Mouse (Mus musculus) stomach, embryonic 14.5 days (tissue): ENCODE measurements at regions not wholly inside any gene's neighbourhood (a gene's known extent, or its start where the extent isn't known, plus 50 kb on each side); places are given as distances from the start of the nearest gene placed in this dataset.

Source experiments
- ATAC-seq: fragments of 200-750 bp; cut with Nextera tagmentation; 2 replicates; pipeline ENCODE4 v1.8.0; 2017; ENCODE audit warnings: low read depth, moderate TSS enrichment; ENCODE audit not compliant: insufficient number of reproducible peaks, insufficient read depth, low FRiP score
- H3K27ac ChIP-seq: fragments of 300-500 bp; sonication (generic); 2 replicates; pipeline ENCODE4 v1.5.1; 2014; ENCODE audit warnings: mild to moderate bottlenecking, low read length, moderate library complexity, mixed read lengths
- H3K27me3 ChIP-seq: fragments of 300-500 bp; sonication (generic); 2 replicates; pipeline ENCODE4 v1.6.1; 2014; ENCODE audit warnings: low read length, control low read depth, mixed read lengths; ENCODE audit not compliant: control insufficient read depth, insufficient read depth
- H3K36me3 ChIP-seq: fragments of 300-500 bp; sonication (generic); 2 replicates; pipeline ENCODE4 v1.6.1; 2014; ENCODE audit warnings: mild to moderate bottlenecking, control low read depth, low read length, moderate library complexity, mixed read lengths; ENCODE audit not compliant: control insufficient read depth, insufficient read depth
- H3K4me1 ChIP-seq: fragments of 300-500 bp; sonication (generic); 2 replicates; pipeline ENCODE4 v1.6.1; 2014; ENCODE audit warnings: low read length, control low read depth, mixed read lengths; ENCODE audit not compliant: control insufficient read depth, insufficient read depth
- H3K4me2 ChIP-seq: fragments of 300-500 bp; sonication (generic); replicated peaks from 2 replicates; pipeline ENCODE4 v1.6.1; 2014; ENCODE audit warnings: low read depth, low read length, control low read depth
- H3K4me3 ChIP-seq: fragments of 300-500 bp; sonication (generic); 2 replicates; pipeline ENCODE4 v1.5.1; 2014; ENCODE audit warnings: low read depth, low read length, control low read depth
- H3K9ac ChIP-seq: fragments of 300-500 bp; sonication (generic); replicated peaks from 2 replicates; pipeline ENCODE4 v1.6.1; 2014; ENCODE audit warnings: low read depth, mild to moderate bottlenecking, control low read depth, low read length, moderate library complexity, mixed read lengths
- H3K9me3 ChIP-seq: fragments of 300-500 bp; sonication (generic); 2 replicates; pipeline ENCODE4 v1.6.1; 2016; ENCODE audit warnings: low read depth, low read length, control low read depth; ENCODE audit not compliant: control insufficient read depth
- WGBS: fragments of 180-500 bp; shearing (Covaris S2); extraction: QIAGEN DNeasy Blood & Tissue Kit; methylation state at CpG from one replicate; pipeline ENCODE4 v1.1.7; 2014; 5-methylcytosine and 5-hydroxymethylcytosine counted together

GRCm38 (mm10) chr9:88085866-88086265, 241.1 kb upstream of the Nt5e start:
- no peak overlapping the region for H3K27ac ChIP-seq
- no peak overlapping the region for H3K4me2 ChIP-seq
- WGBS = 73% methylated on average over 3 of the region's 3 CpGs
- no peak overlapping the region for H3K4me3 ChIP-seq
- no peaks in the 10 kb centered on the region for H3K9me3 ChIP-seq
- H3K36me3 ChIP-seq = no peaks in the 10 kb centered on the region
- no peaks in the 10 kb centered on the region for H3K27me3 ChIP-seq
- no peaks in the 10 kb centered on the region for H3K4me1 ChIP-seq
- ATAC-seq = no peak
- no peak overlapping the region for H3K9ac ChIP-seq

- WGBS = 63% methylated on average over 8 of the region's 8 CpGs
- H3K36me3 ChIP-seq = no peaks in the 10 kb centered on the region
- no peak overlapping the region for H3K27ac ChIP-seq
- no peaks in the 10 kb centered on the region for H3K4me1 ChIP-seq
- no peaks in the 10 kb centered on the region for H3K27me3 ChIP-seq
- H3K4me2 ChIP-seq = no peak overlapping the region
- no peak overlapping the region for H3K4me3 ChIP-seq
- H3K9ac ChIP-seq = no peak overlapping the region
- no peaks in the 10 kb centered on the region for H3K9me3 ChIP-seq
- ATAC-seq = no peak
Measured at GRCm38 (mm10) chr9:88091781-88092527, 235.0 kb upstream of the Nt5e start.

DNA sequence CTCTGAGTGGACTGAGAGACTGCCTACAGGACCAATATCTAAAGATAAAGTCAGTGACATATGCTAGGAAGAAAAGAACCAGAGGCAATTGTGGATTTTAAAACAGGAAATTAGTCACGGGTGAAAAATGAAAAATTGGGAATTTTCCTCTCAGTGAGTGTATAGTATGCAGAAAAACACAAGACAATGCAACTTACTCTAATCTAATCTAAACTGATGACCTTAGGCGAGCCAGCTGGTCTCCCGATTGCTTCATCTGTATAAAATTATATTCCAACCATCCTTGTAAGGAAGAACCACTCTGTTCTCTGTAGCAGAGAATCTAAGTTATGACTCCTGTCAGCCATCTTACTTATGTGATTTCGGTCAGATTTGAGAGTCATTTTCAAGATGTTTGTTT, 234.4 kb upstream of the Nt5e start:
- WGBS = 74% methylated on average over 4 of the region's 4 CpGs
- Histone ChIP-seq H3K36me3 (no peaks in the 10 kb centered on the region), H3K27ac (no peak overlapping the region), H3K27me3 (no peaks in the 10 kb centered on the region), H3K4me2 (no peak overlapping the region), H3K9ac (no peak overlapping the region), H3K9me3 (no peaks in the 10 kb centered on the region), H3K4me3 (no peak overlapping the region), H3K4me1 (no peaks in the 10 kb centered on the region)
- ATAC-seq = no peak

DNA sequence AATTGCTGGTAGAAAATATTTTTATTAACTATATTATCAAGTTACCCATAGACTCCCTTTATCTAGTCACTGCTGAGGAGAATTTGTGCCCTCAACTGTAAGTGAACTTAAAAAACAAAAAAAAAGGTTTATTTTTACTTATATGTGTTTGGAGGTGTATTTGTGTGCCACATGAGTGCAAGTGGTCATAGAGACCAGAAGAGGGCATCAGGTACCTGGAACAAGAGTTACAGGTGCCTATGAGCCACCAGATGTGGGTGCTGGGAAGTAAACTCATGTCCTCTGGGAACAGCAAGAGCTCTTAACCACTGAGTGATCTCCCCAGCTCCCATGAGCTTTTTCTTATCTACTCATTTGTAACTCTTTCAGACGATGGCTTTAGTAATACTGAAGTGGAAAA, 213.9 kb upstream of the Nt5e start:
- Histone ChIP-seq H3K9ac (no peak overlapping the region), H3K4me3 (no peak overlapping the region), H3K27ac (no peak overlapping the region), H3K4me1 (no peaks in the 10 kb centered on the region), H3K9me3 (no peaks in the 10 kb centered on the region), H3K4me2 (no peak overlapping the region), H3K36me3 (no peaks in the 10 kb centered on the region), H3K27me3 (no peaks in the 10 kb centered on the region)
- no peak for ATAC-seq
- WGBS = 41% methylated on average over 1 of the region's 1 CpGs

DNA sequence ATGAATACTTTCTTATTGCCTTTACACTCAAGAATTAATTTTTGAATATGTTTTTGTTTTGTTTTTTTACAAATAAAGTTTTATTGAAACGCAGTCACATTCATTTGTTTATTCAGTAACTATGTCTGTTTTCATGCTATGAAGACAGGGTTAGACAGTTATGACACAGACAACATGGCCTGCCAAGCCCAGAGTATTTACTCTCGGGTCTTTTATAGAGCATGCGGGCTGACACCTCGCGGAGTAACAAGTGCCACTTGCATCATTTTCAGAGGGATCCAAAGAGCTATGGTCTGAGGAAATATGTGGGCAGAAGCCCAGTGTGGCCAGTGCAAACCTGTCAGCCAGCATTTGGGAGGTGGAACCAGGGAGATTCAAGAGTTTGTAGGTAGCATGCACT, 206.5 kb upstream of the Nt5e start:
- H3K4me3 ChIP-seq = no peak overlapping the region
- no peak for ATAC-seq
- H3K27ac ChIP-seq = no peak overlapping the region
- H3K4me2 ChIP-seq = no peak overlapping the region
- no peaks in the 10 kb centered on the region for H3K9me3 ChIP-seq
- no peaks in the 10 kb centered on the region for H3K27me3 ChIP-seq
- no peaks in the 10 kb centered on the region for H3K4me1 ChIP-seq
- WGBS = 86% methylated on average over 5 of the region's 5 CpGs
- no peaks in the 10 kb centered on the region for H3K36me3 ChIP-seq
- no peak overlapping the region for H3K9ac ChIP-seq

DNA sequence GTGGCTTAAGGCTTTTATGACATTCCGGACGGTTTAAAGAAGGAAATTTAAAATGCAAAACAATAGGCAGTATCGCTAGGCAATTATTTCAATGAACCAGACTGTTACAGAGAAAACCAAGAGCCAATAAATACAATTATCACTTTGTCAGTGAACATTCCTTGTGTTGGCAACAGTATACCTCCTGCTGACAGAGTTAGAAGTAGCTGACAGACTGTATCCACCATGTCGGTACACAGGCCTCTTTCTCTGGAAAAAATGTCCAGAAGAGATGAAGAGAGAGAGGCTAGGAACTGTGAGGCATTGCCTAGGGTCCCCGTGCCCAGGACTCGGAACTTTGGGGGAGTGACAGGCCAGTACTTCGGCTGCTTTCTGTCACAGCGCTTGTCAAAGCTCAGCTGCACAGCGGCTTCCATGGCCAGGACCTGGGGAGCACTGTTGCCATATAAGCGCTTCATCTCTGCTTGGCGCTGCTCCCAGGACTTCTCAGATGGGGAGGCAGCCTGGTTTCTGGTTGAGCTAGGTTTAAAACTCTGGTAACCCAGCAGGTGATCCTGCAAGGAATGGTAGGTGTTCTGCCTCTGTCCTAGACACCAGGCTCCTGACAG, 205.9 kb upstream of the Nt5e start:
- WGBS = 75% methylated on average over 11 of the region's 11 CpGs
- ATAC-seq = no peak
- Histone ChIP-seq H3K4me3 (no peak overlapping the region), H3K4me1 (no peaks in the 10 kb centered on the region), H3K27me3 (no peaks in the 10 kb centered on the region), H3K9me3 (no peaks in the 10 kb centered on the region), H3K4me2 (no peak overlapping the region), H3K9ac (no peak overlapping the region), H3K27ac (no peak overlapping the region), H3K36me3 (no peaks in the 10 kb centered on the region)

DNA sequence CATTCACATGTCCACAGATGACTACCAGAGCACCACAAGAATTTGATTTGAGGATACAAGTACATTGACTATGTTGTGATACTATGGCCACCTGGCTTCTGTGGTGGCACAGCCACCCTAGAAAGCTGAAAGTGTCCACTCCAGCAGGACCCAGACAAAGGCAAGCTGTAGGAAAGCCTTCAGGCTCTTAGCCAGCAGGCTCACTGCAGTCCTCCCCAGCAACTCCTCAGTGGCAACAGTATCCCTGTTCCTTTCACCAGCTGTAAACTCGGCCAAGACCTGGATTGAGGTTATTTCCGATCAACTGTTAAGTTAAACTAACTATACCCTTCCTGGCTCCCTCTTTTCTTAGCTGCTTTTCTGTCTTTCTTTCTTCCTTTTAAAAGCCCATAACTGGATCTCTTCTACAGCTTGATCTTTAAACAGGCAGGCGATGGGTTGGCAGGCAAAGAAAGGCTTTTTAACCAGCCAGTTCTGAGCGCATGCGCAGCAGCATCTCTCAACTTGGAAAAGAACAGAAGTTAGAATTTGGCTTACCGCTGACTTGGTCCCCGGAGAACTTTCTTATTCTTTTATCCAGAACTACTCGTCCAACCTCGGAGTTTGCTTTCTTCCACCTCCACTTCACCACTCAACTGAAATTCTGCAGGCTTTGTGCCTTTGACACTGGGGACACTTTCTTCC, 202.5 kb upstream of the Nt5e start:
- H3K27ac ChIP-seq = no peak overlapping the region
- no peaks in the 10 kb centered on the region for H3K4me1 ChIP-seq
- no peaks in the 10 kb centered on the region for H3K27me3 ChIP-seq
- H3K9ac ChIP-seq = no peak overlapping the region
- H3K4me2 ChIP-seq = no peak overlapping the region
- 85% methylated on average over 9 of the region's 9 CpGs for WGBS
- H3K4me3 ChIP-seq = no peak overlapping the region
- no peak for ATAC-seq
- H3K36me3 ChIP-seq = no peaks in the 10 kb centered on the region
- H3K9me3 ChIP-seq = no peaks in the 10 kb centered on the region

DNA sequence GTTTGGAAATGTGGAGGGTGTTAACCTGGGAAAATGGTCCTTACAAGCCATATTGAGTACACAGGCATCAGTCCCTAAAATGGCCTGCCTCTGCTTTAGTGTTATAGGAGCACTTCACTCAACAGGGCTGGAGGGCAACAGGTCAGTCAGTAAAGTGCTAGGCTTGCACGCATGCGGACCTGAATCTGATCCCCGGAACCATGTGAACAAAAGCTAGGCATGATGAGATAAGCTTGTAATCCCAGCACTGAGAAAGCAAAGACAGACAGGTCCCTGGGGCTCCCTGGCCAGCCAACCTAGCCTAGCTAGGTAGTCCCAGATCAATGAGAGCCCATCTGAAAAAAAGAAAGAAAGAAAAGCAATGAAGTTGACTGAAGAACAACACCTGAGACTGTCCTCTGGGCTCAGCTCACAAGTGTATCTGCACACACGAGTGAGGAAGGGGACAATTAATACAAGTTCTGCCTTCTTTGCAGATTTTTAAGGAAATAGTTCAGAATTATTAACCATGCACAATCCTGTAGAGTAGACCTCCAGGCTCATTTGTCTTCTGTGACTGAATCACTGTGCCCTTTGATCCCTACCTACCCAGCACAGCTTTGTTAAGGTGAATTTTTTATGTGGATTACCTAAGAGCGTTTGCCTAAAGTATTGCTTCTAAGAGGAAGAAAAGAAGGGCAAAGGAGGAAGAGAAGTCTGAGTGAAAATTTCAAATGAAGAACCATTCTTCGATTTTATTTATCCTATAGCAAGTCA, 163.8 kb upstream of the Nt5e start:
- Histone ChIP-seq H3K9me3 (no peaks in the 10 kb centered on the region), H3K36me3 (no peaks in the 10 kb centered on the region), H3K27ac (no peak overlapping the region), H3K4me1 (no peaks in the 10 kb centered on the region), H3K4me3 (no peak overlapping the region), H3K4me2 (no peak overlapping the region), H3K9ac (no peak overlapping the region), H3K27me3 (no peaks in the 10 kb centered on the region)
- ATAC-seq = no peak
- 67% methylated on average over 6 of the region's 6 CpGs for WGBS
